Mouse (Mus musculus) kidney, postnatal 0 days (tissue): ENCODE results near the gene Pou6f1. TPM values are rescaled to one million over a fixed set of nuclear protein-coding genes. Genes with fewer than 3 reads are reported as not detected.
A peak's percentile ranks its signal among the peaks of the same experiment; 100 is the strongest.
"Not testable (repeated sequence)": the region's sequence is repeated elsewhere in the genome, so short reads cannot be mapped to it uniquely, and the experiment has no call there.

Source experiments
- ATAC-seq: fragments of 200-750 bp; cut with Nextera tagmentation; replicated peaks from 2 replicates; pipeline ENCODE4 v1.8.0; 2017; ENCODE audit warnings: low read depth, moderate number of reproducible peaks, moderate TSS enrichment, moderate library complexity; ENCODE audit not compliant: low FRiP score
- DNase-seq: peaks from one replicate; pipeline ENCODE4 v3.0.0-alpha.2; 2016; ENCODE audit warnings: low spot score
- H3K27ac ChIP-seq: fragments of 300-500 bp; sonication (generic); 2 replicates; pipeline ENCODE4 v1.5.1; 2014; ENCODE audit warnings: mild to moderate bottlenecking
- H3K27me3 ChIP-seq: fragments of 300-500 bp; sonication (generic); 2 replicates; pipeline ENCODE4 v1.6.1; 2014; ENCODE audit warnings: low read length, mixed read lengths; ENCODE audit not compliant: insufficient read depth
- H3K36me3 ChIP-seq: fragments of 300-500 bp; sonication (generic); 2 replicates; pipeline ENCODE4 v1.6.1; 2014; ENCODE audit warnings: low read length, mixed read lengths; ENCODE audit not compliant: insufficient read depth
- H3K4me1 ChIP-seq: fragments of 300-500 bp; sonication (generic); replicated peaks from 2 replicates; pipeline ENCODE4 v1.6.1; 2014; ENCODE audit warnings: antibody characterized with exemption, low read length, mixed read lengths; ENCODE audit not compliant: insufficient read depth
- H3K4me2 ChIP-seq: fragments of 300-500 bp; sonication (generic); 2 replicates; pipeline ENCODE4 v1.6.1; 2014; ENCODE audit warnings: mild to moderate bottlenecking, low read length, moderate library complexity, mixed read lengths
- H3K4me3 ChIP-seq: fragments of 300-500 bp; sonication (generic); replicated peaks from 2 replicates; pipeline ENCODE4 v1.5.1; 2014; ENCODE audit warnings: low read depth, low read length
- H3K9ac ChIP-seq: fragments of 300-500 bp; sonication (generic); 2 replicates; pipeline ENCODE4 v1.6.1; 2014; ENCODE audit warnings: low read depth, low read length
- H3K9me3 ChIP-seq: fragments of 300-500 bp; sonication (generic); replicated peaks from 2 replicates; pipeline ENCODE4 v1.6.1; 2016; ENCODE audit warnings: low read length, inconsistent platforms, mixed read lengths
- CTCF ChIP-seq: IDR thresholded peaks from 2 replicates; pipeline ENCODE4 v1.5.1; 2016; ENCODE audit warnings: antibody characterized with exemption, low read depth, mild to moderate bottlenecking, moderate library complexity
- WGBS: fragments of 180-500 bp; shearing (Covaris S2); extraction: QIAGEN DNeasy Blood & Tissue Kit; methylation state at CpG from one replicate; pipeline ENCODE4 v1.1.7; 2014; 5-methylcytosine and 5-hydroxymethylcytosine counted together
- polyA plus RNA-seq: library from polyadenylated mRNA; unstranded; fragments of >200 nt; fragmentation: Nextera tagmentation; extraction: Ambion mirVana; gene quantifications from 2 replicates; pipeline ENCODE4 v1.2.1, GENCODE M21; 2015

The Pou6f1 gene
- polyA plus RNA-seq, 1 experiment from 2014 or later: 9.7 TPM

DNA sequence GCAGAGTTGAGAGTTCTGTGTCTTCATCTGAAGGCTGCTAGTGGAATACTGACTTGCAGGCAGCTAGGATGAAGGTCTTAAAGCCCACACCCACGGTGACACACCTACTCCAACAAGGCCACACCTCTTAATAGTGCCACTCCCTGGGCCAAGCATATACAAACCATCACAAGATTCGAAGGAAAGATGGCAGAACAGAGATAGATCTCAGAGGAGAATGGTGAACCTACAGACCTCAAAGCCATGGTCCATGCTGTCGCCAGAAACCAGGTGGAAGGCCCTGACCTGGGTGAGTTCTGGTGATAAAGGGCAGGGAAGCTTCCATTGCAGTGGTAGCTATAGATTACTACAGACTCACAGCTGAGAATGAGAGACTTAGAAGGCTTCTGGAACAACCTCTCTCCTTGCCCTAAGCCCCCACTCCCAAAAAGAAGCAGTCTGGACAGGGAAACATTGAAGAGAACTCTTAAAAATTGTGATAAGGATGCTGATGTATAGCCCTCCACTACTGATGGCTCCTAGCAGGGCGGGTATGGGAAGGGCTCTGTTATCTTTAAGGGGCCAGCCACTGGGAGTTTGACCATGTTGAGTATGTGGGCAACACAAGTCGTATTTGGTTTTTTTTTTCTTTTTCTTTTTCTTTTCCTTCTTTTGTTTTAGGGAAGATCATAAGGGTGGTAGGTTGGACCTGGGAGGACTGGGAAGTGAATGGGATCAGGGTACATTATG is 41.9 kb downstream of the Pou6f1 start:
- H3K9me3 ChIP-seq: no peaks in the 10 kb centered on the region

DNA sequence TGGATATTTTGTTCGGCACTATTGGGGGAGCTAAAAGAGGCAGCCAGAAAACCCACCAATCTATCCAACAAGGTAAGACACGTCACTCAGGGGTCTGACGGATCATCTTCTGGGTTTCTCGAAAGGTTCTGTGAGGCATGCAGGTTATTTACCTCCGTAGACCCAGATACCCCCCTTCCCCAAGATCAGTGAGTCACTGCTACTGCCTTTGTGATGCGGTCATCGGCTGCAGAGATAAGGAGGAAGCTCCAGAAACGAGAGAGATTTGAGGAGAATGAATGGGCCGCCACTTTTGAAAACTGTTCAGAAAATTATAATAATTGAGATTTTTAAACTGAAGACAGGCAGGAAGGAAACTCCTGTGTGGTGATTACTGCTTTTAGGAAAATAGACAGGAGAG is 43.4 kb downstream of the Pou6f1 start:
- ATAC-seq (no peak), DNase-seq (no peak)
- Histone ChIP-seq H3K27me3 (no peaks in the 10 kb centered on the region), H3K9ac (no peak overlapping the region), H3K36me3 (no peaks in the 10 kb centered on the region), H3K4me1 (no peaks in the 10 kb centered on the region), H3K27ac (no peak overlapping the region), H3K4me3 (no peak overlapping the region), H3K4me2 (no peak overlapping the region), H3K9me3 (no peaks in the 10 kb centered on the region)
- no peak for TF ChIP-seq CTCF
- WGBS: 84% methylated on average over 9 of the region's 9 CpGs

More for the DNA sequence above, 41.9 kb downstream of the Pou6f1 start:
- DNase-seq (no peak), ATAC-seq (no peak)
- H3K27me3 ChIP-seq: no peaks in the 10 kb centered on the region
- TF ChIP-seq CTCF: no peak
- no peak overlapping the region for H3K9ac ChIP-seq
- H3K4me1 ChIP-seq: no peaks in the 10 kb centered on the region
- 78% methylated on average over 5 of the region's 5 CpGs for WGBS
- H3K36me3 ChIP-seq: no peaks in the 10 kb centered on the region
- no peak overlapping the region for H3K4me2 ChIP-seq
- H3K27ac ChIP-seq: no peak overlapping the region
- no peak overlapping the region for H3K4me3 ChIP-seq

DNA sequence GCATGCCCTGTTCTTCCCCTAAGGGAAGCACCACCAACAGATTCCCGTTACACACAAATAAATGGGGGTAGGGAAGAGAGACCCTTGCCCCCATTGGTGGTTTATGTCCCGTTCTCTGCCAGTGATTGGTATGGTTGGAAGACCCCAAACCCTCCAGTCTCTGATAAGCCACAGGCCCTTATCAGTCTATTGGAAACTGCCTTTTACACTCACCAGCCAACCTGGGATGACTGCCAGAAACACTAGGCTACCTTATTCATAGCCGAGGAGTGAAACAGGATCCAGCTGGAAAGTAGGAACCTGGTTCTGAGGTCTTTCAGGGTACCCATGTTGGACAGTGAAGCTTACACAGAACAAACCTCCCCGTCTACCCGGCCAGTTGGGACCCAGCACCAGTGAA is 43.8 kb downstream of the Pou6f1 start:
- no peak overlapping the region for H3K4me2 ChIP-seq
- no peaks in the 10 kb centered on the region for H3K36me3 ChIP-seq
- H3K4me1 ChIP-seq: no peaks in the 10 kb centered on the region
- ATAC-seq (no peak), DNase-seq (no peak)
- TF ChIP-seq CTCF: no peak
- no peak overlapping the region for H3K27ac ChIP-seq
- WGBS: 81% methylated on average over 5 of the region's 5 CpGs
- H3K27me3 ChIP-seq: no peaks in the 10 kb centered on the region
- no peak overlapping the region for H3K4me3 ChIP-seq
- H3K9ac ChIP-seq: no peak overlapping the region
- no peaks in the 10 kb centered on the region for H3K9me3 ChIP-seq

DNA sequence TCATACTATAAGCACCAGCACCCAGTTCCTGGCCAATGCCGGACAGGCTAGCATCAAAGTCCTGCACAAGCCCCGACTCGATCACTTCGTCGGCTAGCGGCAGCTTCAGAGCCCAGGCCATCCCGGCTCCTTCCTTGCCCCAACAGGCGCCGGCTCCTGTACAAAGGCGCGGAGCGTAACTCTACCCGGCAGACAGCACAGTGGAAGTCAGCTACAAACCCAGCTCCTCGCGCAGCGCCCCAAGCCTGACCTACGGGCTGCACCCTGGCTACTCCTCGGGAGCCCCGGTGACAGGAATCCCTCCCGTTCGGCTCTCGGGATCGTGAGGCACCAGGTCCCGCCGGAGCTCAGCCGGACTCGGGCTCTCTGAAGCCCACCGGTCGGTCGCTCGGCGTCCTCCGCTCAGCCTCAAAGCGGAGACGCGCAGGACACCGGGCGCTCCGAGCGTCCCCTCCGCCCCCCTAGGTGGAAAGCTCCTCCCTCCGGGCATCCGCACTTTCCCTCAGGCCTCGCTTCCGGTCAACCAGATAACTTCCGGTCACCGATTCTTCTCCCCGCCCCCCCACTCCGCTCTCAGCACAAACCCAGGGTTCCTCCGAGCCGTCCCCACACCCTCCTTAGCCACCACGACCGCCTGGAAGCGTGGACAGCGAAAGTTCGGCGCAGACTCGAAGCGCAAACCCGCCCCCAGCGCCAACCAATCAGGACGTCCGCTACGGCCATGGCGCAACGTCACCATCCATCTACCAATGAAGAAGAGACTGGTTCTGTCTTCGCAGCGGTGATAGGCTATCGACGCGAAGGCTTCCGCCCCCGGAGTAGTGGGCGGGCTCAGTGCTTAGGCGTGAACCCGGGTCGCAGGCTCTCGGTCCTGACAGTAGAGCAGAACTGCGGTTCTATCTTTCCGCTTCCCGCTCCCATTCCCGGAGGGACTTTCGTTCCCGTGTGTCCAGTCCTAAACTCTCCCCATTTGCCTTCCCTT is 48.2 kb downstream of the Pou6f1 start, which contains the start of gene Tfcp2:
TSS of gene Tfcp2 (minus strand) at position 683 of the 982 bp plus-strand sequence.
- WGBS: under 1% methylated on average over 83 of the region's 84 CpGs
- peak within 1 kb of the TSS; percentile 98 for H3K27ac ChIP-seq

DNA sequence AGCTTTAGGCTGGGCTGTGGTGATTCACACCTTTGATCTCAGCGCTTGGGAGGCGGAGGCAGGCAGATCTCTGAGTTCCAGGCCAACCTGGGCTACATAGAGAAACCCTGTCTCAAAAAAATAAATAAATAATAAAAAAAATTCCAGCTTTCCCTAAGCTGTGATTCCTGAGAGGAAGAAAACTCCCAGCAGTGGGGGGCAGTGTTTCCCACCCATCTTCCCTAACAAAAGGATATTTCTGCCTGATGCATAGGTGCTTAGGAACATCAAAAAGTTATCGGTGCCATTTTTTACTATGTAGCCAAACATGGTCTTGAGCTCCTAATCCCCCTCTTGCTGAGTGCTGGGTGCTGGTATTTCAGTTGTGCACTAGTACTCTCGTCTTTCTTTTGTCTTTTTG is 49.5 kb downstream of the Pou6f1 start:
- Histone ChIP-seq H3K9me3 (no peaks in the 10 kb centered on the region), H3K4me2 (peak overlapping the region; percentile 94; the same call in 1 of the 2 replicates), H3K4me1 (no peaks in the 10 kb centered on the region), H3K27me3 (no peaks in the 10 kb centered on the region), H3K27ac (0 out of 2 replicates have a peak overlapping the region, but pooled peaks have one; percentile 98), H3K9ac (no peak overlapping the region), H3K36me3 (0 out of 2 replicates have a peak, but pooled peaks cover 3% of the 10 kb centered on the region), H3K4me3 (no peak overlapping the region)
- ATAC-seq: no peak
- TF ChIP-seq CTCF: peak; percentile 42
- peak; percentile 22 for DNase-seq
- WGBS: 89% methylated on average over 4 of the region's 4 CpGs

More for the DNA sequence above, 48.2 kb downstream of the Pou6f1 start, which contains the start of gene Tfcp2:
- DNase-seq: peak; percentile 99
- peak; percentile 3; the same call in 1 of the 2 replicates for TF ChIP-seq CTCF
- peak within 1 kb of the TSS; percentile 94 for H3K4me2 ChIP-seq
- no peaks in the 10 kb centered on the region for H3K9me3 ChIP-seq
- peak; percentile 99 for ATAC-seq
- H3K36me3 ChIP-seq: 0 out of 2 replicates have a peak, but pooled peaks cover 3% of the 10 kb centered on the region
- no peaks in the 10 kb centered on the region for H3K4me1 ChIP-seq
- peak within 1 kb of the TSS; percentile 82 for H3K4me3 ChIP-seq
- no peaks in the 10 kb centered on the region for H3K27me3 ChIP-seq
- H3K9ac ChIP-seq: peak within 1 kb of the TSS; percentile 91

DNA sequence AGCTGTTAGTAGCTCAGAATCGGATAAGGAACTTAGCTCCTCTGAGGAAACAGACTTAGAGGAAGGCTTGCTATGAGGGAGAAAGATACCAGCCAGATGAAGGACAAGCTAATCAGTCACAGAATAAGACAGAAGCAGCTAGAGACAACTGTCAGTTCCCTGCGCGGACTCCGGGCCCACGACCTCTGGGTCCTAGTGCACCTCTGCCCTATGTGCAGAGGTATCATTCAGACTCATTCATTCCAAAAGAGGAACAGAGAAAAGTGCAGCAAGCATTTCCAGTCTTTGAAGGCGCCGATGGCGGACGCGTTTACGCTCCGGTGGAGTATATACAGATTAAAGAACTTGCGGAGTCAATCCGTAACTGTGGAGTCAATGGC is 56.1 kb downstream of the Pou6f1 start:
- not testable (repeated sequence) for H3K9me3 ChIP-seq, H3K4me3 ChIP-seq, DNase-seq, H3K27ac ChIP-seq, H3K4me2 ChIP-seq, H3K27me3 ChIP-seq, ATAC-seq, H3K4me1 ChIP-seq, H3K9ac ChIP-seq
- WGBS: 97% methylated on average over 14 of the region's 14 CpGs
- H3K36me3 ChIP-seq: peaks cover 14% of the 10 kb centered on the region; the same call in 1 of the 2 replicates

DNA sequence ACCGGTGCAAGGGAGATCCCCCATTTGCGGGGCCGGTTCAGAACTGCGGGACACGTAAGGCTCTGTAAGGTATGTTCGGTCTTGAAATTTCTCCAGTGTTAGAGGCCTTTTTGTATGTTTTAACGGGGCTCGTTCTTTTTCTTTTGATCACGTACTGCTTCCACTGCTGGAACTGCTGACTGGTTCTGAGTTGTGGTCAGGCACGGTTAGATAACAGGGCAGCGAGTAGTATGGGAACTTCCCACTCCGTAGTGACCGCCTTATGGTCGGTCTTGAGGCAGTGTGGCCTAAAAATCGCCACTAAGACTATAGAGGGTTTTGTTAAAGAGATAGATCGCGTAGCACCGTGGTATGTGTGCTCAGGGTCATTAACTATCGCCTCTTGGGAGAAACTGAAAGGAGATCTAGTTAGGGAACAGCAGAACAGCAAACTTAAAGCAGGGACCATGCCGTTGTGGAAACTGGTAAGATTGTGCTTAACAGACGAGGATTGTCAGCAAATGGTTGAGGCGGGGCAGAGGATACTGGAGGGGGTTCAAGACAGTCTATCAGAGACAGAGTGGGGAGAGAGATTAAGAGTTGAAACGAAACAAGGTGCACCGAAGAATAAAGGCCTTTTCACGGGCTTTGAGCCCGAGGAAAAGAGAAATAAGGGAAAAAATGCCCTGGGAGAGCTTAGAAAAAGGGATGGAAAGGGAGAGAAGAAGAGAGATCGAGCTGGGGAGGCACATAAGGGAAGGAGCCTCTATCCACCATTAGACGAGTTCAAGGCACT is 56.7 kb downstream of the Pou6f1 start:
- not testable (repeated sequence) for ATAC-seq, H3K27me3 ChIP-seq, H3K9ac ChIP-seq, H3K4me3 ChIP-seq, H3K9me3 ChIP-seq, H3K27ac ChIP-seq, H3K4me1 ChIP-seq, H3K4me2 ChIP-seq, DNase-seq
- WGBS: 98% methylated on average over 24 of the region's 28 CpGs
- peaks cover 11% of the 10 kb centered on the region; the same call in 1 of the 2 replicates for H3K36me3 ChIP-seq
